8 mouse cellular contexts compared by ENCODE assay signal in the genomic region with DNA sequence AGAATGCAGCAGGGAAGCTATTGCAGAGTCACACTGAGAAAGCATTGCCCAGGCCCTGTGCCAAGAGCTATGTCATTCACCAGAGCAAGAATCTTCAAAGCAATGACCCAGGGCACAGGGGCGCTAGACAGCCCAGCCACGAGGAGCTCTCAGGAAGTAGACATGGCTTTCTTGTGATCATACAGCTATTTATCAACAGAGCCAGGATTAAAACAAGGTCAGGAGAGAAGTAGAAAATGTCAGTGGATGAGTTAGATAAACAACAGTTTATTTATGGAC. TPM values are rescaled to one million over a fixed set of nuclear protein-coding genes. Genes with fewer than 3 reads are reported as not detected.
DNase-seq lines count a peak whose midpoint lies in the region; ATAC-seq lines count a peak whose summit lies in the region.

No protein-coding gene starts in this region.

- intact Hi-C loops in left cerebral cortex, postnatal 4 days (cut with DNase I), result no loop called here
- intact Hi-C loops in gastrocnemius, postnatal 36 days (cut with DNase I), result no loop called here

- DNase-seq in left cerebral cortex, postnatal 4 days, result peak; percentile 75
- DNase-seq in left cerebral cortex, adult 18-20 months (ENCODE audit: low spot score in 2 of 2), result no peak
- DNase-seq in adrenal gland, adult 8-10 months, result peak; percentile 96
- DNase-seq in gastrocnemius, postnatal 36 days, result peak; percentile 58 to 65
- peak; percentile 87 for DNase-seq in kidney, postnatal 10 days
- no peak for DNase-seq in frontal cortex, postnatal 14 days (ENCODE audit: low spot score in 2 of 2)
- no peak for DNase-seq in thymus, postnatal 36 days

- ATAC-seq in activated CD4-positive, CD25-positive, alpha-beta regulatory T cell, adult 4 months, result no peak

RNA-seq across cellular contexts. Expression of a gene that starts 56.6 kb away (rescaled TPM):
- total RNA-seq in left cerebral cortex, postnatal 4 days (2021), result not detected
- total RNA-seq in left cerebral cortex, adult 18-20 months (2021), result not detected
- not detected for total RNA-seq in adrenal gland, adult 8-10 months (2022)
- not detected for total RNA-seq in gastrocnemius, postnatal 36 days (2021)
- not detected for polyA plus RNA-seq in activated CD4-positive, CD25-positive, alpha-beta regulatory T cell, adult 4 months (2017; shearing (Covaris generic))

Comparison
In these comparisons a context has a peak if more than half of its experiments do, and no peak if none do; other contexts are left out.
1. DNase-seq: peak in left cerebral cortex, postnatal 4 days (single experiment), adrenal gland, adult 8-10 months (single experiment), gastrocnemius, postnatal 36 days (2 of 2) and kidney, postnatal 10 days (single experiment); none in left cerebral cortex, adult 18-20 months (0 of 2), frontal cortex, postnatal 14 days (0 of 2) and thymus, postnatal 36 days (0 of 2).